Mouse (Mus musculus) heart, adult 9 months (tissue): ENCODE results near the gene Mgam.
"Not testable (repeated sequence)": the region's sequence is repeated elsewhere in the genome, so short reads cannot be mapped to it uniquely, and the experiment has no call there.

Experiments used
- DNase-seq, 2 experiments: peaks; one replicate each; pipeline ENCODE4 v3.0.0; 2022; ENCODE audit warnings: low spot score in 2 of 2

Mgam gene

DNA sequence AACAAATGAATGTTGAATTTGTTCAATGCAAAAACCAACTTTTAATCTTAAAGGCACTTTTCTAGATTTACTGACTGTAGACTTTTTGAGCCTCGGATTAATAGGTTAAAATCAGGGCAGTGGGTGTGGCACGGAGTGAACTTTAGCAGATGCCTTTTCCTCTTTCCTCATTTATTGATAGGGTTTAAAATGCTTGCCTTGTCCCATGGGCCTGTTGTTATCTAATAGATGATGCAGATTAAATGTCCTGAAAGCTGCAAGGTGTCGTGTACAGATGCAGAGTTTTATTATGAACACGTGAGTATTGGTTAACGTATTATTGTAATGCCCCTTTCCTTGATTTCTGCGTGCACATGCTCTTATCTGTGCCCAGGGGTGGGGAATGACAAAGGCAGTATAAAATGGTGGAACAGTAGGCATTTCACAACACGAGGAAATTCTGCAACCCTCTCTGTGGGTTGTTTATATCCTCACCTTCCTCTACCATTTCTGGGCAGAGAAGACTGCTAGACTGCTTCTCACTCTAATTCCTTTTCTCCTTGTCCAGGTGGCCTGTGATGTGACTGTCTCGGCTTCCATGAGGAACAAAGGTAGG, at the start of gene Mgam:
Mgam (plus strand) TSS at position 426 of the 595 bp plus-strand sequence.
- DNase-seq, result no peak

DNA sequence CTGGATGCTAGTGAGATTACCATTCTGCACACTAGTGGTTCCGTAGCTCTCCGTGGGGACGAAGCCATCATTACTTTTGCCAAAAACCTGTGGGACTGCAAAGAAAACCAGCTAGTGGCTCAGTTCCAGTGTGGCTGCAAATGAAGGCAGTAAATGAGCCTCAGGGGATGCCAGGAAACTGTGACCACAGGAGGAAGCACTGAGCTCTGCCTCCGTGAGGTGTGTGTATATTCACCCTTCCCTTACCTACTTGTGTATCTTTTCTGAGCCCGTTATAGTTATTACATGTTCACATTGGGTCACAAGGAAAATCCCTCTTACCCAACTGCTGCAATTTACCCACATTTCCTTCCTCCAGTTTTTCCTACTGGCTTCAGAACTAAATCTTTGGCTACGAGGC, 44.3 kb upstream of the Mgam start:
- DNase-seq, result no peak

DNA sequence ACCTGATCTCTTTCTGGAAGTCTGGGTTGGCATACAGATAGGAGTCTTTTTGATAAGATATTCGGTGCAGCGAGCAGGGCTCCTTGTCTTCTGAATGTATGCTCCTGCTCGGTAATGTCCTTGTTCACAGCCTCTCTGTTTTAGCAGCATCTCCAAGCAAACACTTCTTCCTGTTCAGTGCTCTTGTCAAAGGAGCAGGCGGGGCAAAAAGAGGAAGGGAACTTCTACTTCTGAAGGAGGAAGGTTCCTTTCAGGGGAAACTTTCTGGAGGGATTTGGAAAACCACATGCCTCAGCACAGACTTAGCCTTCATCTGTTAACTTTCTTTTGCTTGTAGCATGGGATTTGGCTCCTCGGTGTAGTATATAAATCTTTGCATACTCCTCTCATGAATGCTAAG, 43.0 kb upstream of the Mgam start, which contains the start of gene Clec5a:
Clec5a (minus strand) TSS at position 177 of the 400 bp plus-strand sequence.
- peak; percentile 7 for DNase-seq

DNA sequence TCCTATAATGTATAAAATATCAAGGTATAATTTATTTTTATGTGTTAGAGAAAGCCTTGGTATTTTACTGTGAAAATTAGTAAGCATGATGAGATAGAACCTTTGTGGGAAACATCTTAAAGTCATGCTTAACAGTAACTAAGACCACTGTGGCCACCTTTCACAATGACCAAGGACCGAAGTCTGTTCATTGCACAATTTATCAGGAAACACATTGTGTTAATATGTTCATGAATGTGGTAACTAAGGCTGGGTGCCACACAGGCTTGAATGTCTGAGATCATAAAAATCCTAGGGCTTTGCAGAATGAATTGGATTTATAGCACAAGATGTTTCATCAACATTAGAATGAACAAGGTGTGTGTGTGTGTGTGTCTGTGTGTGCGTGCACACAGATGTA, 40.3 kb upstream of the Mgam start:
- no peak for DNase-seq

DNA sequence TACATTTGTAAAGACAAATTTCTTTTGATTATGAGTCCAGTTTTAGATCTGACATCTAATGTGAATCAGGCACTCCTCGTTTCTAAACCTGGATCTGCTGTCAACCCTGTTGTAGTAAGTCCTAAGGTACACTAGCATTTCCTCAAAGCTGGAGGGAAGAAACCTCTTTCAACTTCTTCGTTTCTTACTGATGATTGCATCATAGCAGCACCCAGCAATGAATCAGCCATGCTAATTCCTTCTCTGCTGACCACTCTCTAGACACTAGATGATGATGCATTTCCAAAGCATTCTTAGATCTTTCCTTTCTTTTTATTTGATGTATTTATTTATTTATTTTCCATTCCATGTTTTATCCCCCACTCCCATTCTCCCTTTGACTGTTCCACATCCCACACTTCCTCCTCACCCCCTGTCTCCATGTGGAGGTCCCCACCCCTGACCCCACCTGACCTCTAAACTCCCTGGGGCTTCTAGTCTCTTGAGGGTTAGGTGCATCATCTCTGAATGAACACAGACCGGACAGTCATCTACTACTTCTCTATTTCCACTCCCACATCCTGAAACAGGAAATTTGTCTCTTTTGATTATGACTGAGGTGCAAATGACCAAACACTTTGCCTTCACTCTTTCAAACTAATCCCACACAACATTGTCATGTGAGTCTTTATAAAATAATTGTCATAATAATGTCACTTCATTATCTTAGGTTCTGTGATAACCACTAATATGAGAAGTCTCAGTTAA, 33.7 kb upstream of the Mgam start:
- no peak for DNase-seq

DNA sequence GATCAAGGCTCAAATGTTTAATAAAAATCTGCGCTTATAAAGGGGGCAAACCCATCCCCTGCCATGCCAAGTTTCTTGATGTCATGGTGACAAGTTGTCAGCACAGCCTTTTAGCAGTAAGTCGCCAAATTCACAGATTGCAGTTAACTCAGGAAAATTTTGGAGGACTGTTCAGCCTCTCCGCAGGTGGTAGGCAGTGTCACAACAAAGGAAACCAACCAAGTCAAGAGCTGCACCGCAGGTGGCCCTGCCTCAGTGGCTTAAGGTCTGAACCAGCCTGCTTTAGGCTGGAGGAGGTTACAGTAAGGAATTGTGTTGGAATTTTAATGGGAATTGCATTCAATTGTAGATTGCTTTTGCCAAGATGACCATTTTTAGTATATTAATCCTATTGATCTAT, 30.1 kb upstream of the Mgam start:
- DNase-seq, result not testable (repeated sequence)

DNA sequence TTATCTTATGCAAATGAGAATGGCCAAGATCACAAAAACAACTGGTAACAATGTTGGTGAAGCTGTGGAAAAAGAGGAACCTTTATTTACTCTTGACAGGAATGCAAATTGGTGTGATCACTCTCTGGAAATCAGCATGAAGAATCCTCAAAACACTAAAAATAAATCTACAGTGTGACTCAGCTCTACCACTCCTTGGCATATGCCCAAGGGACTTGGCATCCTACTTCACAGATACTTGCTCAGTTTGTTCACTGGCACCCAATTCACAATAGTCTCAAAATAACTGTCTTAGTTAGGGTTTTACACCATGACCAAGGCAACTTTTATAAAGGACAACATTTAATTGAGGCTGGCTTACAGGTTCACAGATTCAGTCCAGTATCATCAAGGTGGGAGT, 21.2 kb upstream of the Mgam start:
- DNase-seq, result peak in 1 of 2 experiments; percentile 6

DNA sequence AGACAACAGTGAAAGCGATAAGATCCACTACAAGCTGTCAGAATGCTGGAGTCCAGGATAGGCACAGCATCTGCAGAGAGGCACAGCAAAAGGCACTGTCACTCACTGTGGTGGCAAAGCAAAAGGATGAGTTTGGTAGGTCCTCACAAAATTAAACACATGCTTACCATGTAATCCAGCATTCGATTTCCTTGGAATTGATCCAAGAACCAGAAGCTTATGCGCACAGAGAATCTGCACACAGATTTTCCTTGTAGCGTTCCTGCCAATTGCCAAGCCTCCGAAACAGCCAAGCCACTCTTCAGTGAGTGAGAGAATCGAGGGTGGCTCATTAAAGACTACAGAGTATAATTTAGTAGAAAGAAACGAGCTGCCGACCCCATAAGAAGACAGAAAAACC, 18.4 kb upstream of the Mgam start:
- DNase-seq, result no peak

DNA sequence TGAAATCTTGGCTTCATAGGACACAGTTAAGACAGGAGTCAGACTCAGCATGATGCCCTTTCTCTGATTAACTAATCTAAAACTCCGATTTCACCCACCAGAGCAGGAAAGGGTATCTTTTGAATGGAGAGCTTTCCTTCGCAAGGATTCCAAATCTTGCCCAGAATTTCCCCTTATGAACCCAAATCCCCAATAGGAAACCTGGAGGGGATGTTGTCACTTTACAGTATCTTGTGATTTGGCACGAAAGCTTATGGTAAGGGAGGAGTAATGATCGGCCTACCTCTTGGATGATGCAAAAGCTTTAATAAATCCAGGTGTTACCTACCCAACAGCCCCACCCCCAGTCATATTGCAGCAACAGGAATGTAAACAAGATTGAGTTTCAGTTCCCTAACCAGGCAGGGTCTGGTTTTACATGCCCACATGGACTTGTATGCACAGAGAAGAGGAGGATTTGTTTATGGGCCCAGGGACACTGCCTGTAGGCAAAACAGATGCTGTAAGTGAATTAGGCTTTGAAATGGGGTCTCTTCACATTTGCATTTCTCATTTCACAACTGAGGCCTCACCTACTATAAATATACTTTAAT, 15.3 kb upstream of the Mgam start, which contains the start of gene Tas2r138:
Tas2r138 (minus strand) TSS at position 51 of the 593 bp plus-strand sequence.
- DNase-seq, result no peak

DNA sequence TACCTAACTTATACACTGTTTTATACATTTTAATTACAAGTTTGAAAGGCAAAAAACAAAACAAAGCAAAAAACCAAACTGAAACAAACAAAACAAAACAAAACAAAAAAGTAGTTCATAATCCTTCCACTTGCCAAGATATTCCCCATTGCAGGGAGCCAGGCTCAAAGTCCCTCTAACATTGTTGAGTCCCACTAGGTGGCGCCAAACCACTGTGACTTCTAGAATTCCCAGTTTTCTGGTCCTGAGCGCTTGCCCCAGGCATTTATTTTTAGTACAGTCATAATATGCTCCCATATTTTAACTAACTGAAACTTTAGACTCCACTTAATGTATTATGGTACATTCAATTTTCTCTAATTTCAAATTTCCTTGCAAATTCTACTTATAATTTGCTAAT, 10.7 kb upstream of the Mgam start:
- peak in 1 of 2 experiments; percentile 39 for DNase-seq

DNA sequence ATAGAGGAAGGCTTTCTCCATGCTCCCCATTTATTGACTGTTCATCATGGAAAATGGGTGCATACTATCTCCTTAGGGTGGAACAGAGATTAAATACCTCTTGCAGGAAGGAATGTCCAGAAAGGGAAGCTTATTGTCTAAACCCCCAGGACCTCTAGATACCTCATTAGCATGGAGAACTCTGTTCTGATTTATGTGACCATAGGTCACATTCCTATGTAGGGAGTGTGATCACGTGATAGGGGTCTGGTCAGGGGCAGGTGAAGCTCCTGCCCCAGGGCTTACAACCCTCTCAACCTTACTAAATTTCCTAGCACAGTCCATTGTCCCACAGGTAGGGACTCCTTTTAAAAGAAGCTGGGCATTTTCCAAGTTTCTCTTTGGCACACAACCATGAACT, 2.5 kb upstream of the Mgam start:
- DNase-seq, result no peak

DNA sequence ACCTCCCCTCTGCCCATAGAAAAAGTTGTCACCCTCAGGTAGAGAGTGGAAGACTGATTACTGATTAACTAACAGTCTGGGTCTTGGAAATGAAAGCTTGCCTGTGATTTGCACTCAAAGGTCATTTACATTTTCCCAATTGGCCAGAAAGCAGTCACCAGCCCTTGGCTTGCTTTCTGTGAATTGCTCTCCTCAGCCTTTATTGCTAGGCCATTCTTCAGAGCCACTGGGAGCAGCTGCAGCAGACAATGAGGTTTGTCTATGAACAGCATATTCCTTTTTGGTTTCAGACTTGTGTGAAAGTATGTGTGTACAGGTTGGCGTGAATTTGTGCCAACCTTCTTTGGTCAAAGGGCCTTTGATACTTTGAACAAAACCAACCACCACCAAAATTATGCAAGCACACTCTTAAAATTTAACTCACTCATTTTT, 6.0 kb downstream of the Mgam start:
- no peak for DNase-seq

DNA sequence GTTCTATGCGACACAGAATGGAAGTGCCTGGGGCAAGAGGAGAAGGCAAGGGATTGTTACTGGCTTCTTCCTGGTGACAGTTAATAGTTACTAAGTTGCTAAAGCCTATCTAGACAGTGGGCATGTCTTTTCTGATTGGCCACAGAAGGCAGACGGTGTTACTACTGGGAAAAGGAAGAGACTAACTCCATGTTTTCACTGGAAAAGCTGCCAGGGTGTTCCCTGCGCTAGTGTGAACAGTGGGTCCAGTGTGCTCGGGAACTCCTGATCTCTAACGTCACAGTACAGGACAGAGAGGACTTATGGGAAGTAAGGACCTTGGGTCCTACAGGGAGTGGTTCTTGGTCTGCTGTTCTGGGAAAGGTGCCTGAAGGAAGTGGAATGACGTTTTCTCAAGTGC, 6.9 kb downstream of the Mgam start:
- DNase-seq, result no peak

DNA sequence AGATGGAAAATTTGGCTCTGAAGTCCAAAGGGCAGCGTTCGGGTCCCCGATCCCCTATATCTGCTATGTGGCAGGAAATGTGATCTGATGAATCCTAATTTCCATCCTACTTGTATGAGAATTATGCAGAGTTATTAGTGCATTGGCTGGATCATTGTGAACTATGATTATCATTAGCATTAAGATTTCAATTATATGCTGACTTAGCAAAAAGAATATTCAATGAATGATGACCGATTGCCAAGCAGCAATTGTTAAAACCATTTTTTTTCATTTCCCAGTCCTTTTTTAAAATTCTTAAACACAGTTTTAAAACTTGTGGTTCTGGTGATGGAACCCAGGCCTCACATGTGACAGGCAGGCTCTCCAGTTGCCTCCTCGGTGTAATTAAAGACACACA, 9.1 kb downstream of the Mgam start:
- no peak for DNase-seq

DNA sequence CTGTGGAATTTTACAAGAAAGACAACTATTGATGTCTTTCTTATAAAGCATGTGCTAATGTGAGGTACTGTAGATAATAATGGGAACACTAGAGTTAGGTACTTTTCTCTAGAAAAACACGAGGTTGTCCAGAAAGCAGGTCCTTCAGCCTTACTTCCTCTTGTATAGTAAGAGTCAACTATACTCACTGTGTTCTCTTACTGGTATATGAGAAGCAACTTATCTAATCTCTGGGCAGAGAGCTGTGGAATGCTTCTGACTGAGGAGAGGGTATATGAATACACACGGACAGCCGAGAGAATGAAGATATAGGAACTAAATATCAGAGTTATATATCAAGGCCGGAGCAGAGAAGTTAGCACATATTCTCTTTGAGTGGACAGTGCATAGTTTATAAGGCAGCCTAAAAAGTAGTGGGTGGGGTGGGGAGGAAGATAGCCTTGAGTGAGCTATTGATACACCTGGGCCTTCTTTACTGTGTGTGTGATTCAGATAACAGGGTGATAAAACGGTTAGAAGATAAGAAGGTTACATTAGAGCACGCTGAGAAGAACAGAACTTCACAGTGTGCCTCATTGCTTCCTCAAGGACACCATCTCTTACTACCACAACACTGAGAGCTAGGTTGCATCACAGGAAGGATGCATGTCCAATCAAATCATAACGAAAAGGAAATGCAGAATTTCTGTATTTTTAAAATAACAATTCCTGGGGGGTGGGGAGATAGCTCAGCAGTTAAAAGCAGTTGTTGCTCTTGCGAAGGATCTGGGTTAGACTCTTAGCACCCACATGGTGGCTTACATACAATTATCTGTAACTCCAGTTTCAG, 12.3 kb downstream of the Mgam start:
- no peak for DNase-seq

DNA sequence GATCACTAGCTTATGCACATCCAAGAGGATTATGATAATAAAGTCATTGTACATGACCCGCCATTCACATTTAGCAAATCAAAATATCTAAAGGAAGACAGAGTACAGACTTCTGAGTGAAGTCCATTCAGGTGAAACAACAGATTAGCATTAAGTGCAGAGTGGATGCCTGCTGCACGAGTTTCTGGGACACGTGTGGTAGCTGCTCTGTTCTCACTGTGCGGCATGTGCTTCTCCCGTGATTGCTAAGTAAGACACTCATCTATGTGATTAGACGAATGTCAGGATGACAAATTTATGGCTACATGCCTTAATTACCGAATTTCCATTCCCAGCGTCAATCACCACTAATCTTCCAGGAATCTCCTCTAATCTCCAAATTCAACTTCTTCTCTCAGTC, 17.1 kb downstream of the Mgam start:
- DNase-seq, result no peak

DNA sequence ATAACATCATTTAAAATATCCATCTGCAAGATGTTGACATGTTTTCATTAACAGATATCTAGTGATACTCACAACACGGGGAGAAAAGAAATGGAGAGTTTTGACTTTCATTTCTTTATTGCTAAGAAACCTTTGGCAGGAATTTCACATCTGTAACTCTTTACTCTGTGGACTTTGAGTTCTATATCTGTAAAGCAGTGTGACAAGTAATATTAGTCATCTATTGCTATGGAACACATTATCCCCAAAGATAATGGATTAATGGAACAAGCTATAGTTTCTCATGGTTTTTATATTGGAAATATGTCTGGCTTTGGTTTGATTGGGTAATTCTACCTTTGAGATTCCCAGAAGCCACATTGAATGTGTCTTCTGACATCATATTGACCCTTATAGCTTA, 22.3 kb downstream of the Mgam start:
- DNase-seq, result no peak

DNA sequence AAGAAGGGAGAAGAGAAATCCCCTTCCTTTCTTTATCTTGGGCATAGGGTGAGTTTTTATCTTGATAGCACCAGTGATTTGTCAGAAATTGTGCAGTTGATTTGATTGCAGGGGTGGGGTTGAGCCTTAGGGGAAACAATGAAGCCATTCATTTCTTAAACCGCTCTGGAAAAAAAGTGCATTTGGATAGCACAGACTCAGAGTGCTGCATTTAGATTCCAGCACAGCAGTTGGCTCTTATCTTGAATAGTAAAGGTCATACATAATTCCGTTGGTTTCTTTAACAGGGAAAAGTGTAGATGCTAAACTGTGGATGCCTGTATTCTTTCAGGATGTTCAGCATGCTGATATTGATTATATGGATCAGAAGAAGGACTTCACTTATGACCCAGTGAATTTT, 32.3 kb downstream of the Mgam start:
- DNase-seq, result no peak

DNA sequence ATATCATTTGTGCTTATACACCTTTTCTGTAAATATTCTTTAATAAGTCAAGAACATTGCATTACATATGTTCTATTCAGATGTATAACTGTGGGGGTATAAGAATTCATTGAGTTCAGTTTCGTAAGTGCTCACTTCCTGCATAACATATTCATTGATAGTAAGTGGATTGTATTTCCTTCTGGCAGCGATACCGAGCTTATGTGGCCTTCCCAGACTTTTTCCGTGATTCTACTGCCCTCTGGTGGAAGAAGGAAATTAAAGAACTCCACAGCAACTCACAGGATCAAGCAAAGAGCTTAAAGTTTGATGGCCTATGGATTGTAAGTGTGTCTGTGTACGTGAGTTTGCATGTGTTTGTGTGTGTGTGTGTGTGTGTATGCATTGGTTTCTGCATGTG, 60.5 kb downstream of the Mgam start:
- peak; percentile 13 to 38 for DNase-seq

DNA sequence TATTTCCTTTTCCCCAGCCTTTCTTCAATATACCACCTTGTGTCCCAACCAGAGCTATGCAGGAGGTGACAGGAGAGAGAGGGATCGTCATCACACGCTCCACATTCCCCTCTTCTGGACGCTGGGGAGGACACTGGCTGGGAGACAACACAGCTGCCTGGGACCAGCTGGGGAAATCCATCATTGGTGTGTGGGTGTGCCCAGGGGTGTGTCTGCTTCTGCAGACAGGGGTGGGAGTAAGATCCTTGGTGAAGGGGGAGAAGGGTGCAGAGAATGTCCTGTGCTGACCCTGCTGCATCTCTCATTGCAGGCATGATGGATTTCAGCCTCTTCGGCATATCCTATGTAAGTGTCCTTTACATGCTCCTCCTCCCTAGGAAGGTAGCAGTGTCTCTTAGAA, 63.4 kb downstream of the Mgam start:
- DNase-seq, result not testable (repeated sequence)

DNA sequence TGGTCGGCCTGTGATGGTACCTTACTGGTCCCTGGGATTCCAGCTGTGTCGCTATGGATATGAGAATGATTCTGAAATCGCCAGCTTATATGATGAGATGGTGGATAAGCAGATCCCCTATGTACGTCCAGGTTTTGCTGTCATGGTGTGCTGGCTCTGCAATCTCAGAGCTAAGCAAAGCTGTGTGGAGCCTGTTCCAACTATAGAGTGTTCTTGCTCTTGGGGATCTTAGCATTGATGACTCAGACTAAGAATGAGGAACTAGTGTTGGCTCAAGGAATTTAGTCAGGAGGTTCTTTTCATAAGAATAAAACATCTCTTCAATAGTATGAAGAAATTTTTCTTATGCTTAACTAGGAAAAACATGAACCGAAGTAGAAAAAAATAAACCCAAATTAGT, 84.9 kb downstream of the Mgam start:
- DNase-seq, result not testable (repeated sequence)

DNA sequence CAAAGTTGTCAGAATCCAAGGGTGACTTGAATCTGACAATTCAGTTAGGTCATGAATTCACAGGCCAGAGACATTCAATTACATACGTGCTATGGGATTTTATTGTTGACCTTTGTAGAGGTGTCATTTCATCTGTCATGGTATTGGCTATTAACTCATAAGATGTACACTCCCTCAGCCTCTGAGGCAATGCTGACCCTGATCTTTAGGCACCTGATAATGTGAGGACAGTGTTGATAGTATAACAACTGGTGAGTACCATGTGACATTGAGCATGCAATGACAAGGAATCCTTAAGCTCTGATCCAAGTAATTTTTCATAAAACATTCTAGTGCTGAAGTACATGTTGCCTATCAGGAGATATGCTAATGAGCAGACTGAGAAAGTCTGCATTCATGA, 87.1 kb downstream of the Mgam start:
- DNase-seq, result no peak
